Mouse (Mus musculus) neural tube, embryonic 14.5 days (tissue): ENCODE data around the gene 1700008O03Rik. TPM values are rescaled to one million over a fixed set of nuclear protein-coding genes. Genes with fewer than 3 reads are reported as not detected.
A peak's percentile ranks its signal among the peaks of the same experiment; 100 is the strongest.

Source experiments
- ATAC-seq: fragments of 200-750 bp; cut with Nextera tagmentation; 2 replicates; pipeline ENCODE4 v1.8.0; 2017; ENCODE audit warnings: low read depth, mild to moderate bottlenecking, moderate TSS enrichment, moderate library complexity
- H3K27ac ChIP-seq: fragments of 300-500 bp; sonication (generic); 2 replicates; pipeline ENCODE4 v1.5.1; 2014; ENCODE audit warnings: low read depth, mild to moderate bottlenecking, control low read depth, low read length, moderate library complexity, mixed read lengths
- H3K27me3 ChIP-seq: fragments of 300-500 bp; sonication (generic); 2 replicates; pipeline ENCODE4 v1.6.1; 2014; ENCODE audit warnings: low read length; ENCODE audit not compliant: control insufficient read depth, insufficient read depth
- H3K36me3 ChIP-seq: fragments of 300-500 bp; sonication (generic); 2 replicates; pipeline ENCODE4 v1.6.1; 2014; ENCODE audit warnings: low read length, mixed read lengths; ENCODE audit not compliant: control insufficient read depth, insufficient read depth
- H3K4me1 ChIP-seq: fragments of 300-500 bp; sonication (generic); 2 replicates; pipeline ENCODE4 v1.6.1; 2014; ENCODE audit warnings: low read length; ENCODE audit not compliant: control insufficient read depth, insufficient read depth
- H3K4me2 ChIP-seq: fragments of 300-500 bp; sonication (generic); 2 replicates; pipeline ENCODE4 v1.6.1; 2014; ENCODE audit warnings: mild to moderate bottlenecking, low read depth, low read length, control low read depth
- H3K4me3 ChIP-seq: fragments of 300-500 bp; sonication (generic); 2 replicates; pipeline ENCODE4 v1.5.1; 2014; ENCODE audit warnings: low read depth, low read length, control low read depth, mixed read lengths
- H3K9ac ChIP-seq: fragments of 300-500 bp; sonication (generic); replicated peaks from 2 replicates; pipeline ENCODE4 v1.6.1; 2014; ENCODE audit warnings: low read depth, mild to moderate bottlenecking, control low read depth, low read length, mixed read lengths
- H3K9me3 ChIP-seq: fragments of 300-500 bp; sonication (generic); 2 replicates; pipeline ENCODE4 v1.6.1; 2016; ENCODE audit warnings: low read length; ENCODE audit not compliant: control insufficient read depth
- WGBS: fragments of 180-500 bp; shearing (Covaris S2); extraction: QIAGEN DNeasy Blood & Tissue Kit; methylation state at CpG from one replicate; pipeline ENCODE4 v1.1.7; 2014; 5-methylcytosine and 5-hydroxymethylcytosine counted together
- polyA plus RNA-seq: library from polyadenylated mRNA; unstranded; fragments of >200 nt; fragmentation: Nextera tagmentation; extraction: Ambion mirVana; gene quantifications from 2 replicates; pipeline ENCODE4 v1.2.1, GENCODE M21; 2014

1700008O03Rik gene
- polyA plus RNA-seq, 1 experiment from 2014 or later: 2.6 TPM

DNA sequence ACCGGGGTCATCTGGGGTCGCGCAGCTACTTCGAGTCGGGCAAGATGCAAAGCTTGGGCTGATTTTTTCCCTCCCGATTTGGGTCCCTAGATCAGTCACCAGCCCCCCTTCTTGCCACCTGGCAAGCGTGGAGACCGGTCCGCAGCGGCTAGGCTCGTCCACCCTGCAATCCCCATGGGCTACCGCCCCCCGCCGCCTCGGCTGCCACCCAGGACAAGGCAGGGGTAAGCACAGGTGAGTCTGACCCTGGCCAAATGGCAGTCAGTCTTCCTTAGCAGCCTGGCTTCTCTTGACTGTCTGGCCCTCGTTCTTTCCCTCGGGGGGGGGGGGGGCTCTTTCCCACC, 932 bp downstream of the 1700008O03Rik start:
- Histone ChIP-seq H3K4me3 (peak overlapping the region; percentile 45), H3K27me3 (0 out of 2 replicates have a peak, but pooled peaks cover 2% of the 10 kb centered on the region), H3K4me2 (peak overlapping the region; percentile 83), H3K4me1 (no peaks in the 10 kb centered on the region; the same call in 1 of the 2 replicates), H3K9ac (peak overlapping the region; percentile 64), H3K27ac (no peak overlapping the region; the same call in 1 of the 2 replicates), H3K9me3 (no peaks in the 10 kb centered on the region), H3K36me3 (no peaks in the 10 kb centered on the region)
- under 1% methylated on average over 17 of the region's 17 CpGs for WGBS
- ATAC-seq: peak; percentile 54

DNA sequence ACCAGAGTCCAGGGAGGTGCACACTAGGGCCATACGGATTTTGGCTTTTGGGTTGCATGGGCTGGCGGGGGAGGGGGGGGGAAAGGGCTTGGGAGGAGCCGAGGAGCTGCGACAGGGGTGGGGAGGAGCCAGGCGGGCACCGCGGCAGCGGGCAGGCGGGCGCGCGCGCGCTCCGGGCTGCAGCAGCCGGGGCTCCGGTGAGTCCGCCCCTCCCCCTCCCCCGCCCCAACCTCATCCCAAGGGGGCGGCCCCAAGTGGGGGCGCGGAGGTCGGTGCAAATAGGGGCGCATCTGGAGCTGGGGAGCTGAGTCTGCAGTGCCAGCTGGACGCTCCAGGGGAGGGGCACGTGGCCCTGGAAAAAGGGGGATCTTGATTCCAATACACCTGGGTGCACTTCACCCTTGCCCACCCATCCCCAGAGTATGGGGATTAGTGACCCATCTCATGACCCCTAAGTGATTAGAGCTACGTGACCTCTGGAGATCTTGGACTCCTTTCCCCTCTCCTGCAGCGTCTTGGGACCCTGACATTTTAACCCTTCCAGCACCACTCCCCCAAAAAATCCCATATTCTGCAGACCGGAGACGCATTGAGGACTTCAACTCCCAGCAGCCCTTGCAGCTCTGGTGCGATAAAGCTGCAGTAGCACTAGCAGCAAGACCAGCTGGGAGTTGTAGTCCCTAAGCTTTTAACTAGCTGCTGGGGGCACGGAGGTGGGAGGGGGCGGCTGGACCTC, 1.5 kb downstream of the 1700008O03Rik start, which contains the start of gene Syt3:
Gene Syt3, plus strand, starts transcription at position 123 of the 736 bp plus-strand sequence.
- peak within 1 kb of the TSS; percentile 83 for H3K4me2 ChIP-seq
- peak; percentile 91 for ATAC-seq
- H3K9ac ChIP-seq: peak within 1 kb of the TSS; percentile 64
- H3K27me3 ChIP-seq: 0 out of 2 replicates have a peak, but pooled peaks cover 2% of the 10 kb centered on the region
- no peaks in the 10 kb centered on the region; the same call in 1 of the 2 replicates for H3K4me1 ChIP-seq
- no peaks in the 10 kb centered on the region for H3K36me3 ChIP-seq
- H3K9me3 ChIP-seq: no peaks in the 10 kb centered on the region
- WGBS: under 1% methylated on average over 30 of the region's 33 CpGs
- H3K4me3 ChIP-seq: peak within 1 kb of the TSS; percentile 45
- peak within 1 kb of the TSS; percentile 66 for H3K27ac ChIP-seq

GRCm38 (mm10) chr7:44382541-44382940, 3.1 kb downstream of the 1700008O03Rik start:
- Histone ChIP-seq H3K27ac (peak overlapping the region; percentile 66), H3K4me1 (no peaks in the 10 kb centered on the region; the same call in 1 of the 2 replicates), H3K9me3 (no peaks in the 10 kb centered on the region), H3K36me3 (no peaks in the 10 kb centered on the region), H3K9ac (no peak overlapping the region), H3K27me3 (0 out of 2 replicates have a peak, but pooled peaks cover 2% of the 10 kb centered on the region), H3K4me2 (0 out of 2 replicates have a peak overlapping the region, but pooled peaks have one; percentile 6), H3K4me3 (no peak overlapping the region)
- no peak for ATAC-seq
- WGBS: 52% methylated on average over 12 of the region's 12 CpGs

- Histone ChIP-seq H3K4me2 (no peak overlapping the region), H3K4me1 (peaks cover 4% of the 10 kb centered on the region), H3K4me3 (no peak overlapping the region), H3K27ac (no peak overlapping the region), H3K36me3 (no peaks in the 10 kb centered on the region), H3K9me3 (no peaks in the 10 kb centered on the region), H3K27me3 (no peaks in the 10 kb centered on the region), H3K9ac (no peak overlapping the region)
- 58% methylated on average over 4 of the region's 4 CpGs for WGBS
- no peak for ATAC-seq
These were observed 7.3 kb downstream of the 1700008O03Rik start for GRCm38 (mm10) chr7:44378290-44378689.

GRCm38 (mm10) chr7:44375793-44376192, 9.8 kb downstream of the 1700008O03Rik start:
- Histone ChIP-seq H3K27me3 (no peaks in the 10 kb centered on the region), H3K4me2 (no peak overlapping the region), H3K9ac (no peak overlapping the region), H3K36me3 (no peaks in the 10 kb centered on the region), H3K9me3 (no peaks in the 10 kb centered on the region), H3K4me3 (no peak overlapping the region), H3K27ac (no peak overlapping the region), H3K4me1 (peaks cover 4% of the 10 kb centered on the region; the same call in 1 of the 2 replicates)
- ATAC-seq: no peak
- WGBS: 63% methylated on average over 3 of the region's 3 CpGs

DNA sequence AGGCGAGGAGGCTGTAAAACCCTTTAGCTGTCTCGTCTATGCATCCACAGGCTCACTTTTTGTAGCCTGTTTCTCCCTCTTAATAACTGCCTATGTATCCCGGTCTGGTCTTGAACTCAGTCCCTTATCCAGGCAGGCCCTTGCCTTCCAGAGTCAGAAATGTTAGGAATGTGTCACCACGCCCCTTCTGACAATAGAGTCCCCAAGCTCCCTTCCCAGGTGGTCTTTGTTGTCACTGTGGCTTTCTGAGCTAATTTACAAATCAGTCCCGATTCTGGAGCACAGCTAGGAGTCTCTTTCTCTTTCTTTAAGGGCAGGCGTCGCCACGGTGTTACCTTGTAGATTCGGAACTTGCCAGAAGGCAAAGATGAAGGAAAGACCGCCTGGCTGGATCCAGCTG, 10.4 kb downstream of the 1700008O03Rik start:
- WGBS: 7% methylated on average over 10 of the region's 10 CpGs
- Histone ChIP-seq H3K4me3 (peak overlapping the region; percentile 43), H3K36me3 (no peaks in the 10 kb centered on the region), H3K9ac (peak overlapping the region; percentile 56; the same call in 1 of the 2 replicates), H3K9me3 (no peaks in the 10 kb centered on the region), H3K27ac (peak overlapping the region; percentile 44; the same call in 1 of the 2 replicates), H3K4me2 (peak overlapping the region; percentile 74), H3K4me1 (peaks cover 4% of the 10 kb centered on the region; the same call in 1 of the 2 replicates), H3K27me3 (no peaks in the 10 kb centered on the region)
- ATAC-seq: no peak

DNA sequence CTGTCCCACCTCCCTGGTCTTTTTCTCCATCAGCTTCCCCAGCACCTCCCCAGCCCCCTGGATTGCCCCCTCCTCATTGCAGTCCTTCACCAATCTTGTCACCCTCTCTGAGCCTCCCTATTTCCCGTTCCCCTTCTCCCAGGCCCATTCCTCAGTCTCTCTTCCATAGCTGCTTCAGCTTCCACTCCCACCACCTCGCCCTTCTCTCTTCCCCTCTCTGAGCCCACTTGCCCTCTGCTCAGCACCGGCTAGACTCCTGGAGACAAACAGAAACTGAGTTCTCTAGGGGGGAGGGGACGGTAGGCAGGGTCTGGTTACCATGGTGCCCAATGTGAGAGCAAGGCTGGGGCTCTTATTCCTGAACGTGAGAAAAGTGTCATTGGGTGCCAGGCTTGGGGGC, 10.9 kb downstream of the 1700008O03Rik start:
- no peaks in the 10 kb centered on the region for H3K9me3 ChIP-seq
- peak overlapping the region; percentile 44 for H3K27ac ChIP-seq
- H3K9ac ChIP-seq: peak overlapping the region; percentile 56
- no peaks in the 10 kb centered on the region for H3K36me3 ChIP-seq
- H3K4me1 ChIP-seq: peaks cover 4% of the 10 kb centered on the region; the same call in 1 of the 2 replicates
- 0% methylated on average over 5 of the region's 5 CpGs for WGBS
- ATAC-seq: peak; percentile 18
- H3K4me3 ChIP-seq: peak overlapping the region; percentile 43
- no peaks in the 10 kb centered on the region for H3K27me3 ChIP-seq
- peak overlapping the region; percentile 74 for H3K4me2 ChIP-seq

GRCm38 (mm10) chr7:44373889-44374652, 11.5 kb downstream of the 1700008O03Rik start:
- peaks cover 4% of the 10 kb centered on the region; the same call in 1 of the 2 replicates for H3K4me1 ChIP-seq
- peak overlapping the region; percentile 43 for H3K4me3 ChIP-seq
- peak overlapping the region; percentile 56 for H3K9ac ChIP-seq
- H3K9me3 ChIP-seq: no peaks in the 10 kb centered on the region
- no peaks in the 10 kb centered on the region for H3K27me3 ChIP-seq
- under 1% methylated on average over 19 of the region's 19 CpGs for WGBS
- no peaks in the 10 kb centered on the region for H3K36me3 ChIP-seq
- H3K27ac ChIP-seq: peak overlapping the region; percentile 44
- peak; percentile 91 for ATAC-seq
- H3K4me2 ChIP-seq: peak overlapping the region; percentile 74
